Mouse (Mus musculus) myocyte (in vitro differentiated cells): Measurements from ENCODE around the gene Pdzd2.

Source experiments
- MAX ChIP-seq: IDR thresholded peaks from one replicate; pipeline ENCODE4 v1.6.1; 2011; ENCODE audit warnings: low read depth, mild to moderate bottlenecking, control low read depth
- POLR2A ChIP-seq: IDR thresholded peaks from one replicate; pipeline ENCODE4 v1.6.1; 2011; ENCODE audit warnings: low read depth, mild to moderate bottlenecking, control low read depth, moderate library complexity; ENCODE audit not compliant: insufficient read length
- REST ChIP-seq: IDR thresholded peaks from one replicate; pipeline ENCODE4 v1.6.1; 2011; ENCODE audit warnings: mild to moderate bottlenecking, control low read depth, moderate library complexity; ENCODE audit not compliant: insufficient read depth, insufficient read length
- TCF12 ChIP-seq: IDR thresholded peaks from one replicate; pipeline ENCODE4 v1.6.1; 2011; ENCODE audit warnings: mild to moderate bottlenecking, control low read depth; ENCODE audit not compliant: poor library complexity, insufficient read depth, severe bottlenecking

GRCm38 (mm10) chr15:12318451-12318850 is 421.3 kb downstream of the Pdzd2 start:
- TF ChIP-seq POLR2A (no peak), REST (no peak), TCF12 (no peak), MAX (no peak)
